Mouse (Mus musculus) neutrophil, adult 5-6 weeks (primary cell): ENCODE measurements around the gene Rtkn2. TPM values are rescaled to one million over a fixed set of nuclear protein-coding genes. Genes with fewer than 3 reads are reported as not detected.

Source experiments
- ATAC-seq: fragments of 151-379, 151-347 bp; 2 replicates; pipeline ENCODE4 v1.8.0; 2017; ENCODE audit warnings: mild to moderate bottlenecking, moderate TSS enrichment; ENCODE audit not compliant: insufficient number of reproducible peaks, poor library complexity, low FRiP score, severe bottlenecking; ENCODE audit errors: extremely low read depth
- total RNA-seq: library from RNA; stranded (forward); fragments of 200-1000 nt; gene quantifications from 2 replicates; pipeline ENCODE4 v1.2.3, GENCODE M21; 2017

The Rtkn2 gene
- total RNA-seq, result 0.61 TPM in 1 of 2 replicates, not detected in the other

- peak; percentile 88 for ATAC-seq
Observed at GRCm38 (mm10) chr10:67979401-67980157, at the start of gene Rtkn2. TSS of gene Rtkn2 (plus strand) at chr10:67979570.

GRCm38 (mm10) chr10:67931328-67931727 is 48.0 kb upstream of the Rtkn2 start:
- no peak for ATAC-seq

- no peak for ATAC-seq
Observed at GRCm38 (mm10) chr10:67932780-67933179, 46.6 kb upstream of the Rtkn2 start.

- ATAC-seq, result no peak
Observed at GRCm38 (mm10) chr10:67936944-67937343, 42.4 kb upstream of the Rtkn2 start.

- ATAC-seq, result no peak
Observed at GRCm38 (mm10) chr10:67937775-67938174, 41.6 kb upstream of the Rtkn2 start.

GRCm38 (mm10) chr10:67939546-67939945 is 39.8 kb upstream of the Rtkn2 start:
- ATAC-seq, result no peak

- ATAC-seq, result peak; percentile 88
Observed at GRCm38 (mm10) chr10:67943513-67943912, 35.9 kb upstream of the Rtkn2 start.

- 0 out of 2 replicates have a peak, but pooled peaks have one; percentile 23 for ATAC-seq
Observed at GRCm38 (mm10) chr10:67950059-67950748, 29.2 kb upstream of the Rtkn2 start.

GRCm38 (mm10) chr10:67951690-67952089 is 27.7 kb upstream of the Rtkn2 start:
- no peak for ATAC-seq

GRCm38 (mm10) chr10:67955982-67956381 is 23.4 kb upstream of the Rtkn2 start:
- no peak for ATAC-seq

GRCm38 (mm10) chr10:67959982-67960381 is 19.4 kb upstream of the Rtkn2 start:
- peak; percentile 82 for ATAC-seq

GRCm38 (mm10) chr10:67962496-67962895 is 16.9 kb upstream of the Rtkn2 start:
- ATAC-seq, result no peak

GRCm38 (mm10) chr10:67964060-67964459 is 15.3 kb upstream of the Rtkn2 start:
- no peak for ATAC-seq

- no peak for ATAC-seq
Observed at GRCm38 (mm10) chr10:67965251-67965986, 14.0 kb upstream of the Rtkn2 start.

- ATAC-seq, result no peak
Observed at GRCm38 (mm10) chr10:67966102-67966501, 13.3 kb upstream of the Rtkn2 start.

- ATAC-seq, result no peak
Observed at GRCm38 (mm10) chr10:67966983-67967382, 12.4 kb upstream of the Rtkn2 start.

GRCm38 (mm10) chr10:67971166-67971796 is 8.1 kb upstream of the Rtkn2 start:
- ATAC-seq, result no peak

- no peak for ATAC-seq
Observed at GRCm38 (mm10) chr10:67977271-67977670, 2.1 kb upstream of the Rtkn2 start.

GRCm38 (mm10) chr10:67983776-67984175 is 4.4 kb downstream of the Rtkn2 start:
- no peak for ATAC-seq
